Mouse (Mus musculus) frontal cortex, postnatal 25 days (tissue): Measurements from ENCODE around the gene Rere.
A peak's percentile ranks its signal among the peaks of the same experiment; 100 is the strongest.
"Not testable (repeated sequence)": the region's sequence is repeated elsewhere in the genome, so short reads cannot be mapped to it uniquely, and the experiment has no call there.

Experiments used
- DNase-seq, 2 experiments: peaks; one replicate each; pipeline ENCODE4 v3.0.0; 2022; ENCODE audit warnings: low spot score in 2 of 2

The Rere gene

DNA sequence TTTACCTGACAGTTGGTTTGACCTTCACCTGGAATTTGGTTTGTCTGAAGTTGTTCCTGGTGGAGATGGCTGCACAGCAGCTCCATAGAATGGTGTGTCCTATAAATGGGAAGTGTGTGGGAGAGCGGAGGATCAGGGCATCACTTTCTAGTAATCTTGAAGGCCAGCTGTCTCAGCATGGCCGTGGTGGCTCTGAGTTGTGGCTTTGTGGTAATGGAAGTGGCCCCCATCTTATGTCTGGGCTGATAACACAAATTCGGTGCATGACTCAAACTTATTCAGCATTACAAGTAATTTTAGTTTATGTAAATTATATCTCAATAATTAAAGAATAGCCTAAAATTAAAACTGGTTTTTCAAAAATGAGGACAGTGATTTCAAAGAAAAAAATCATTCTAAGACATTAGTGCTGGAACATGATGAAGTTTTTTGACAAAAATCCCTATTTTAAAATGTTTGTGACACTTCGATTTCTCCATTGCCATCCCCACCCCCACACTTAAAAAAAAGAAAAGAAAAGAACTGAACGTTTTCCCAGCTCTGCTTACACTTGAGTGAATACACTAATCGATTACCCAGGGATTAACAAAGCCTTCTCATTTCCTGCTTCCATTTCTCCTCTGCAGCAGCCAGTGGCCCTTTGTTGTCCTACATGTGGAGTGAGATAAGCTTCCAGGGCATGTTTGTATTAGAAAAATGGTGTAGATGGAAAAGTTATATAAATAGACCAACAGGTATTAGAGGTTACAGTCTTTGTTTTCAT lies 180.2 kb downstream of the Rere start:
- no peak for DNase-seq

DNA sequence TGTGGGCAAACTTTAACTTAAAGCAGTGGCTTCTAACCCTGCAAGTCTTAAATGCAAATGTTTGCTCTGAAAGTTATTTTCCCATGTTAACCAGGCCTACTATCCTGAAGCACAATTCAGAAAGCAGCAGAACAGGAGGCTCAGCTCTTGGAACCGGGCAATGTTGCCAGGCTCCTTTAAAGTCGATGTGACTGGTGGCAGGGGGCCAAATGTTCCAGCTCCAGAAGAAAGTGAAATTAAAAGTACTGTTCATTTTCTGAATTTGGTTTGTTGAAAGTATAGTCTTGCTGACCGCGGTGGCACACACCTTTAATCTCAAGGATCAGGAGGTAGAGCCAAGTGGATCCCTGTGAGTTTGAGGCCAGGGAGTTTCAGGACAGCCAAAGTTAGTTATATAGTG lies 180.9 kb downstream of the Rere start:
- DNase-seq: peak in 1 of 2 experiments; percentile 22

DNA sequence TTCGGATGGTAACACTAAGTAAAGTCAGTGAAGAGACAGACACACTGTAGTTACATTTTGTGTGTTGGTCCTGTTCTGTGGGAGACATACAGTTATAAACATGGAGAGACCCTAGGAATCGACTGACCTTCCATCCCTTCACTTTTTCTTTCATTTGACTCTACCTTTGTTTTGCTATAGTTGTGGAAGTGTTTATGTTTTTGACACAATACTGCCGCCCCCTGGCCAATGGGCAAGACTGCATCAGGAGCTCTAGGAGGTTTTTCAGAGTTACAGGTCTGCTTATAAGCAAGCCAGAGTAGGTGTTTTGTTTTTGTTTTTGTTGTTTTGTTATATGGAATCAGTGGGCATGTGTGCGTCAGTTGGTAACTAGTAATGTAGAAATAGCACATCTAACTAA lies 184.3 kb downstream of the Rere start:
- DNase-seq: peak in 1 of 2 experiments; percentile 52

DNA sequence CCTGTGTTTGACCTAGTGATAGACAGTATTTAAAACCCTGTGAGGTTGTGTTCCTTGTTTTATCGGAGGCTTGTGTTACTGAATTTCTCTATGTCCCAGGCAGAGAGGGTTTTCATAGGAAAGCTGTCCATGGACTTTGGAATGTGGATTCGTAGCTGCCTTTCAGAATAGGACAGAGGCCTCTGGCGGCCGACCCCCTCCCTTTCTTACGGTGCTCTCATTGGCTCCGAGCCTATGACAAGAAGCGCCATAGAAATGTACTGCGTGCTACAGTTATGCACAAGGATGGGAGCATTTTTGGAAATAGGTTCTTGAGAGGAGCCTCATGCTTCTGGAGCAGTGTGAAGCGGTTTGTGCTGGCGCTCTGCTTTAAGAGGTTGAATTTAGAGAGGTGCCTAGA lies 187.8 kb downstream of the Rere start:
- no peak for DNase-seq

DNA sequence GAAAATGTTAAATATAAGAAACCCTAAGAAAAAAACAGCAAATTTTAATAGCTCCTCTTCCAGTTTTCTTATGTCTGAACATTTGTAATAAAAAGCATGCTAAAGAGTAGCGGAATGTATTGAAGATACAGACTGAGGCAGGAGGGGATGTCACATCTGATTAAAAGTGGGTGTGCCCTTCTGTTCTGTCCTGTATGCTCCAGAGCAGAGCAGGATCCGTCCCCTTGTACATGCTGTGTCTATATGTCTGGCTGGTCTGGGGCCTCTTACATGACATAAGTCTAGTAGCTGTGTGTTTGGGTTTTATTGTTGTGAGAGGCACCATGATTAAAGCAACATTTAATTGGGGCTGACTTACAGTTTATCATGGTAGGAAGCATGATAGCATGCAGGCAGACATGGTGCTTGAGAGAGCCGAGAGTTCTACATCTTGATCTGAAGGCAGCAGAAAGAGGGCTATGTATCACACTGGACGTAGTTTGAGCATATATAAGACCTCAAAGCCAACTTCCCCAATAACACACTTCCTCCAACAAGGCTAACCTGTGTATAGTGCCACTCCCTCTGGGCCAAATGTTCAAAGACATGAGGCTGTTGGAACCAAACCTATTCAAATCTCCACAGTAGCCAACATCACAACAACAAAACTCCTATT lies 189.4 kb downstream of the Rere start:
- no peak for DNase-seq

DNA sequence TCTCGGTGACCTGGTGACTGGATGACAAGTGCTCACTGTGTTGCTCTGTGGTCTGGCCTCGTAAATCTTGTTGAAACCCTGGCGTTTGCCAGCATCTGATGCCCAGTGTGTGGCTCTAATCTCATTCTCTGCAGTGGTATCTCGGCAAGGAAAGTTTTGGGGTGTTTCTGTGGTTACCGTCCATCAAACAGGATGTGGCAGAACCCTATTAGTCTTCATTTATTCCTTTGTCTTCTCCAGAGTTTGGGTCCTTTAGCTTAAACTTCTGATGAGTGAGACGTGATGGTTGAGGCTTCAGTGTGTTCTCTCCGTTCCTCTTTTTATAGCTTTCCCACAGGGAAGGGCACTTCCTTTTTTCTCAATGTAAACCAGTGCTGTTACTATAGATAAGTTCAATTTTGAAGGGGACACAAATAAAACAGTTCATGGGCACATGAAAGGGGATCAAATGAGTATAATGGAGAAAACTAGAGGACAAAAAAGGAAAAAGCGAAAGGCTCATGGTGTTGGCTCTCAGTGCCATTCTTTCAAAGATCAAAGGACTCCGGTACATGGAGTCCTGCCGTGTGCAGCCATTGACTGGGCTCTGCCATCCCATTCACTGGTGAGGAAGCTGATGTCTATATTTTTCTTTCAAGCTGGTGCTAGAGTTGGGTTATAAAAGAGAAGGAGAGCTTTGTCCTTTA lies 191.4 kb downstream of the Rere start:
- no peak for DNase-seq

DNA sequence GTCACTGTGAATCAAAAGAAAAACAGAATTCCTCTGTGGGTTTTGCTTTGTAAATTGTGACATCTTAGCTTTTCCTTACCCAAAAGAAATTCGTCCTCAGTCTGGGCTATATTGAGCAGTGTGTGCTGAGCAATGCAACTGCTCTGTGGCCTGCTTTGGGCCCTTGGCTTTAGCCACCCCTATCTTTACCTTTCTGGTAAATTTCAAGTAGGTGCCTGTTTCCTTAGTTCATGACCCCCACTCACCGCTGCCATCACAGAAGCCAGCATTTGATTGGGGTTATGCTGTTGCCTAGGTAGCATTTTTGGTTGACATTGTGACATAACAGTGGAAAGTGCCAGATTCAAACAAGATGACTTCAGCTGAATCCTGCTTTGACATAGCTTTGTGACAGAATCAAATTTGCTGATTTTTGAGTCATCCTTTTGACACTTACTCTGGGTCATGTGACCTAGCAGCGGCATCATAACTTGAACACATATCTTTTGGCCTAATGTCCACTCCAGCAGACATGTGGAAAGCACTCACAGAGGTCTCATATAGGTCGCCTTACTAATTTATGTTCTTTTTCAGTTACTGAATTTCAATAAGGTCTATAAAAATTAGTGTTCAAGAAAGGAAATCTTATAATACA lies 192.1 kb downstream of the Rere start:
- no peak for DNase-seq

DNA sequence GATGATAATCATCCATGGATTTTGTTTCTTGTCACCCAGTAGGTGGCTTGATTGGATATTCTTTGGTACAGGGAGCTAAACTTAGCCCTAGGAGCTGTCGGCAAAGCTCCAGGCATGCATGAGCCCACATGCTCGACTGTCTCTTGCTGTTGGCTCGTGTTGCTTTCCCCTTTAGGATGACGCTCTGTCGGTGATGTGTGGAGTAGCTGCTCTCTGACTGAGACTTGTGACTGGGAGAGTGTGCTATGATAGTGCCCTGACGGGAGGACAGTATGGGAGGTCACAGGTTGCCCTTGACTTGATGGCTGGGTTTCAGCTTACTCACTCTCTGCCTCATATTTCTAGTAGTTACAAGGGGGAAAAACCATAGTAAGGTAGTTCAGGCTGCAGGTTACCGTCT lies 192.6 kb downstream of the Rere start:
- no peak for DNase-seq

DNA sequence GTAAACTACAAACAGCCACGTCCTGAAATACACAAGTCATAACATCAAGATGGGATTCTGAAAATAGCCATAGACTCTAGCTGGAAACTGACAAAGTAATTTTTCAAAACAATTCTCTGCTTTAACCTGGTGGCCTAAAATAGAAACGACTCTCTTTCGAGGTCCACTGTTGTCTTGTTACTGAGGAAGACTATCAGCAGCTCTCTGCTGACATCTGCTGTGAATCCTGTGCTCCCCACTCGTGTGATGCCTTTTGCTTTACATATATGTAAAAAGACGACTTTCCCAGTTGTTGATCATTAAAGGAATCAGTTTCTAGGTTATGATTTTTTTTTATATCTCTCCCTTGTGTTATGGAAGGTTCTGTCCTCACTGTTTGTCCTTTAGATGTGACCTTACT lies 194.8 kb downstream of the Rere start:
- DNase-seq: no peak

DNA sequence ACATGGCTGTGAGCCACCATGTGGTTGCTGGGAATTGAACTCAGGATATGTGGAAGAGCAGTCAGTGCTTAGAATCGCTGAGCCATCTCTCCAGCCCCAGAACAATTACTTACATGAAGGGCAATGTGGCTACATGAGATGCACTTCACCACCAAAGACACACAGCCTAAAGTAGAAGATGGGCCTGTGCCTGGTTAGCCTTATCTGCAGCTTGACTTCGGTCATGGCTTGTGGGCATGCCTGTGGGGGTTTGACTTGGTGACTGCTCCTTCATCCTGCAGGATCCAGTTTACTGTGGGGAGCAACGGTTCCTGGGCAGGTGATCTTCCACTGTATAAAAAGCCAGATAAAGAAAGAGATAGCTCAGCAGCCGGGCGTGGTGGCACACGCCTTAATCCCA lies 196.6 kb downstream of the Rere start:
- DNase-seq: no peak

DNA sequence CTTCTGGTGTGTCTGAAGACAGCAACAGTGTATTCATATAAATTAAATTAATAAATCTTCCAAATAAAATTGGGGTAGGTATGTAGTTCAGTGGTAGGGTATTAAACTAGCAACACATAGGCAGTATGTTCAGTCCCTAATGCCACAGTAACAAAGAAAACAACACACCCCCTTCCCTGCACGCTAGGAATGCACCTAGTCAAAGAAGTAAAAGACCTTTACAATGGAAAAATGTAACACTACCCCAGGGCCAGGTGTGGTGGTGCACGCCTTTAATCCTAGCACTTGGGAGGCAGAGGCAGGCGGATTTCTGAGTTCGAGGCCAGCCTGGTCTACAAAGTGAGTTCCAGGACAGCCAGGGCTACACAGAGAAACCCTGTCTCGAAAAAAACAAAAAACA lies 201.6 kb downstream of the Rere start:
- not testable (repeated sequence) for DNase-seq

DNA sequence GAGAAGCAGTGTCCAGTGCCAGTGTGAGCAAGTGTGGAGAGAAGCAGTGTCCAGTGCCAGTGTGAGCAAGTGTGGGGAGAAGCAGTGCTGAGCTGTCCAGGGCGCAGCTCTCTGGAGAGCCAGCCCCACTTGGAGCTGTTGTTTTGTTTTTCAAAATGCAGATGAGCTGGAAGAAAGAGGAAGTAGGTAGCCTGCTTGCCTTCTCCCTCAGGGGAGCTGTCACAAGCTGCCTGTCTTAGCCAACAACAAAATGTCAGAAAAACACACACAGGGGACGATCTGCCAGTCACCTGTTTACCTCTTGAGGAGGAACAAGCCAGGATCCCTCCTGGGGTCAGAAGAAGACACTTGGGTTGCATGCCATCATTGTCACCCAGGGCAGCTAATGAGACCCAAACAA lies 204.7 kb downstream of the Rere start:
- no peak for DNase-seq

DNA sequence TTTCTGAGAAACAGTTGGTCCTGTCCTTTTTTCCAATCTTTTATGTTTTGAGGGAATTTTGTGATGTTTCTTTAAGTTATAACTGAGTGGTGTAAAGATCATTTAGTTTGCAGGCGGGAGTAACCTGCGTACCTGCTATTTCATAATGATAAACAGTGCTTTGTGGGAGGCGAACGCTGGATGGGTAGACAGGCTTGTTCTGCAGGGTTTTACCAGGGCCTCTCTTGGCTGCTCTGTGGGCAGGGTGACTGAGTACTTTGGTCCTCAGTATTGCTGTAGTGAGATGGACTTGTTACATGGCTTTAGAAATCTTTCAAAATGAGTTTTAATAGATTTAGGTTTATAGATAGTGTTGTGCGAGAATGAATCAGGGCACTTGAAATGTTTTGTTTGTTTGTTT lies 205.7 kb downstream of the Rere start:
- DNase-seq: no peak

DNA sequence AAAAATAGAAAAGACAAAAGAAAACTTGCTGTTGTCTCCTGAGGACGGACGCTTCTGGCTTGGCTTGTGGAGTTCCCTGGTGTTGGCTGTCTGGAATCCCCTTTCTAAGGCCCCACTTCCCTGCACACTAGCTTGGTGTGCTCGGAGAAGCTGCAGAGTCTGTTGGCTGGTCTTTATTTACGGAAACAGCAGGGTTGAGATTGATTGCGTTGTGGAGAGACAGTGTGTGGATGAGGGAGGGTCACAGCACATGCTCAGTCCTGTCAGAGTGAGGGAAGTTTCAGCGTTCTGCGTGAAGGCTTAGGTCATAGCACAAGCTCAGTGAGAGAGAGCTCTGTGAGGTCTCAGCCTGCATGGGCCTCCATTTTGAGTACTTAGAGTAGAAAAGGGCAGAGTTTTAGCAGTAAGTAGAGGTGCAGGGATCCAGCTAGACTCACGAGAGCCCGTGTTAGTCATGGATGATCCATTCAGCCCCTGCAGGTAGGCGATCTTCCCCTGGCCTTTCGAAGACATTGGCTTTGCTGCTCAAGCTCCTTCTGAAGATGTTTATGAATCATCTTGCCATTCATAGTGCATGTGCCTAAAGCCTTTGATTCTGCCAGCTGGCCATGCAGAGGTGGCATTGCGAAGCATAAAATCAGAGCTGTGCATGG lies 206.8 kb downstream of the Rere start:
- peak; percentile 54 to 61 for DNase-seq

DNA sequence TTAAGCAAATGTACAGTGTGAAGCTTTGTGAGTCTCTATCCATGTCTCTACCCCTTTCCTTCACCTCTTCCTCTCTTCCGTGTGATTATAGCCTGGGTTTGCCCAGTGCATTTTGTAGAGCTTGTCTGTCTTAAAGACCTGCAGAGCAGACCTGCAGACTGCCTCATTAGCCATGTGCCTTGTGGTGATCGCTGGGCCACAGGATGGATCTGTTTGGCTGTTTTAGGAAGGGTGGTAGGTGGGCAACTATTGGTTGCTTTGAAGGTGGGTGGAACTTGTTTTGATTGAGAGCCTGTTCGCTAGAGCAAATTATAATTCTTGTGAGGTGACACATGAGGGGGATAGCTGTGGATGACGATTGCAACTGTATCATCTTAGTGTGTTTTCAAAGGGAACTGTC lies 207.3 kb downstream of the Rere start:
- peak in 1 of 2 experiments; percentile 16 for DNase-seq

DNA sequence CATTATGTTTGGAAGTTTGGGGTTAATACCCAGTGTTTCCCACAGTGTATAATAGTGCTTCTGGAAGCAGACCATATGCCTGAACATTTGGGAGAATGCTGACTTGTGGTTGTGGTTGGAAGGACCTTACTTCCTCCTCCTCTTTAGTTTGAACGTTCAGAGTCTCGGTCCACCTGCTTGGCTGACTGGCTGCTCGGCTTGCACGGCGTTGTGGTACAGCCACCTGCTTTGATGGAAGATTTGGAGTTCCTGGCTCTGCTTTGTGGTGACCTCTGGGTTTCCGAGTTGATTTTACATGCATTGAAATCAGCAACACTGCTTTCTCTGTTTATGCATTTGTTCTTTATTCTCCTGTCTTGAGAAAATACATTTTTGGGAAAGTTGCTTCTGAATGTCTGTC lies 208.6 kb downstream of the Rere start:
- DNase-seq: no peak

DNA sequence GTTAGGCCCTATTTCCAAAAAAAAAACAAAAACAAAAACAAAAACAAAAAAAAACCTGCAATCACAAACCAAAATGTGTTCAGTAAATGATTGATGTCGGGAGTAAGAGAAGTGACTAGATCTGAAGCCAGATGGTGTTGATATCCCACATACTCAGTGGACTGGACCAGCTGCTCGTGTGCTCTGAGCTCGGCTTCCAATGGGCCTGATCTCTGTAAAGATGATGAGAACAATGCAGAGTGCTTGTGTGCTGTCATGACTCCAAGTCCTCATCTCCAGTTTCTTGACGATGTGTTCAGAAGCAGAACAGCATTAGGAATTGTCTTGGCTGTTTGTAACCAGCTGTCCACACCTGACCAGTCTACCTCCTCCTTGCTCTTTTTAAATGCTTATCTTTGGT lies 210.3 kb downstream of the Rere start:
- DNase-seq: no peak

DNA sequence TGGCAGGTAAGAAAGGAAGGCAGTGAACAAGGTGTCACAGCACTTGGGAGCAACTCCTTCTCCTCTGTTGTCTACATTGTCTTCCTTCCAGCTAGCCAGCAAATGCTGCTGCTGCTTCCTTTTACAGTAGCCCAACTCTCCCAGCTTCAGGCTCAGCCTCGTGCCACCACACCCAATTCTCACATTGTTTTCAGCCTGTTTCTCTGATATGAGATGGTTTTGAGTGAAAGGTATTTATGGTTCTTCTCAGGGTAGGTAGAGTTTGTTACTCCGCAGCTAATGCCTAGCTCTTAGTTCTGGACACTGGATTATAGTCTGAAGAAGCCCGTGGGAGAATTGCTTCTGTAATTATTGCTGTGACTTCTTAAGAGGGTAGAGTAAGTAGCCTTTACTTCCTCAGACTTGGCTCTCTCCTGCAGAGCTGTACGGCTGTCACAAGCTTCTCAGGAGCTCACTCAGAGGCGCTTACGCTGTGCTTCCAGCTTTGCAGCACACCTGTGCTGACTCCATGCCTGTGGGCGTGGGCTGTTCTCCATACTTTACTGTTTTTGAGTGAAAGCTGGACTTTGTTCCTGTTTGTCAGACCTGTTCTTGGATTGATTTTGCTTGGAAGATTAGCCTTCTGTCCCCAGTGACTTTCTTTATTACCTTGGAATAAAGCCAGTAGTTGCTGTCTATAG lies 212.0 kb downstream of the Rere start:
- no peak for DNase-seq

DNA sequence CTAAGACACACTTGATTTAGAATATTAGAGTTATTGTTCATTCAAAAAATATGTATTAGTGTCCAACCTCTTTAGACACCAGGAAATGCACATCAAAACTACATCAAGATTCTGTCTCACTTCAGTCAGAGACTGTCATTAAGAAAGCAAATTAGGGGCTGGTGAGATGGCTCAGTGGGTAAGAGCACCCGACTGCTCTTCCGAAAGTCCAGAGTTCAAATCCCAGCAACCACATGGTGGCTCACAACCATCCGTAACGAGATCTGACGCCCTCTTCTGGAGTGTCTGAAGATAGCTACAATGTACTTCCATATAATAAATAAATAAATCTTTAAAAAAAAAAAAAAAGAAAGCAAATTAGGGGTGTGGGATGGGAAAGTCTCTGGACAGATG lies 212.5 kb downstream of the Rere start:
- not testable (repeated sequence) for DNase-seq

DNA sequence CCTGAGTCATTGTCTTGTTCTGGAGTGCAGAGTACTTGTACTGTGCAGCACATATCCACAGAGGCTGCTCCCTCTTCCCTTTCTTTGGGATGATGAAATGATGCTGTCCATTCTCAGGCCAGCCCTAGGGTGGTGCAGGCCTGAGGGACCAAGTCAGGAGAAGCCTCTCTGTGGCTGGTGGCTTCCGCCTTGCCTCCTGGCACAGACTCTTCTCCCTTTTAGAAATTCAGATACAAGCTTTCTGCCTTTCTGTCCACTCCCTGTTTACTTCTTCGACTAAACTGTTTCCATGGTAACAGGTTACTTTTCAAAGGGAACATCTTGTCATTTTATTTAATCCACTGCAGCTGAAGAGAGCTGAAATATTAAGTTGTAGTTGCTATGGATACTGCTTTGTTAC lies 214.1 kb downstream of the Rere start:
- DNase-seq: no peak

DNA sequence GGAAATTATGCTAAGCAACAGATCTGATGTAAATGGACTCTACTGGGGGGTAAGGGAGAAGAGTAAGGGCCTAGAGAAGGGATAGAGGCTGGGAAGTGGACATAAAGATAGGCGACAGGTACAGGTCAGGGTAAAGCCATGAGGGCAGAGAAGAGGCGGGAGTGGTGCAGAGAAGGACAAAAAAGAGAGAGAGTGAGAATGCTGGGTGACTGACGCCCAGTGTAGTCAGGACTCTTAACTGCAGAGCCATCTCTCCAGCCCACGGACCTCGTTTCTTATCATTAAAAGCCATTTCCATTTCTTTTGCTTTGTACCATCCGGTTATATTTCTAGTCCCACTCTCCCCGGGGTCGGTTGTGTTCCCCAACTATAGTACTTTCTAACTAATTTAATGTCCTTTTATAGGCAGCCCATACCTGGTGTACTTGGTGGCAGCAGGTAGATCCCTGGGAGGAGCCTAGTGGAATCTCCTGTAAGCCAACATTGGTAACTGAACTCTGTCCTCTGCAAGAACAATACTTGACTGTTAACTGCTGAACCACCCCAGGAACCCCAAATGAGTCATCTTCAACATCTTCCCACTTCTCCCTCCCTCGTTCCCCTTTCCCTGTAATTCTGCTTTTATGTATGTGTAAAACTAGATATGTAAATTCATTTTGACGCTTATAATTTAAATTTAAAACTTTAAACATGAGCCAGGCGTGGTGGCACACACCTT lies 223.0 kb downstream of the Rere start:
- no peak for DNase-seq
